Mouse (Mus musculus) midbrain, embryonic 16.5 days (tissue): ENCODE results near the gene Wee2. TPM values are rescaled to one million over a fixed set of nuclear protein-coding genes. Genes with fewer than 3 reads are reported as not detected.

Experiments
- ATAC-seq: fragments of 200-750 bp; cut with Nextera tagmentation; 2 replicates; pipeline ENCODE4 v1.8.0; 2017; ENCODE audit warnings: moderate TSS enrichment
- H3K27ac ChIP-seq: fragments of 300-500 bp; sonication (generic); 2 replicates; pipeline ENCODE4 v1.5.1; 2014; ENCODE audit warnings: mild to moderate bottlenecking, low read length, mixed read lengths
- H3K27me3 ChIP-seq: fragments of 300-500 bp; sonication (generic); 2 replicates; pipeline ENCODE4 v1.6.1; 2014; ENCODE audit warnings: low read depth, low read length, mixed read lengths; ENCODE audit not compliant: control insufficient read depth, insufficient read depth
- H3K36me3 ChIP-seq: fragments of 300-500 bp; sonication (generic); 2 replicates; pipeline ENCODE4 v1.6.1; 2014; ENCODE audit warnings: mild to moderate bottlenecking, low read length, moderate library complexity, mixed read lengths; ENCODE audit not compliant: control insufficient read depth, insufficient read depth
- H3K4me1 ChIP-seq: fragments of 300-500 bp; sonication (generic); 2 replicates; pipeline ENCODE4 v1.6.1; 2014; ENCODE audit warnings: mild to moderate bottlenecking, low read length, mixed read lengths; ENCODE audit not compliant: control insufficient read depth, insufficient read depth
- H3K4me2 ChIP-seq: fragments of 300-500 bp; sonication (generic); 2 replicates; pipeline ENCODE4 v1.6.1; 2014; ENCODE audit warnings: mild to moderate bottlenecking, low read length, mixed read lengths
- H3K4me3 ChIP-seq: fragments of 300-500 bp; sonication (generic); 2 replicates; pipeline ENCODE4 v1.5.1; 2014; ENCODE audit warnings: low read depth, mild to moderate bottlenecking, low read length, moderate library complexity, mixed read lengths
- H3K9ac ChIP-seq: fragments of 300-500 bp; sonication (generic); 2 replicates; pipeline ENCODE4 v1.6.1; 2014; ENCODE audit warnings: low read depth, low read length, mixed read lengths
- H3K9me3 ChIP-seq: fragments of 300-500 bp; sonication (generic); replicated peaks from 2 replicates; pipeline ENCODE4 v1.6.1; 2014; ENCODE audit warnings: mild to moderate bottlenecking, low read length, mixed read lengths; ENCODE audit not compliant: control insufficient read depth, poor library complexity, severe bottlenecking
- WGBS: fragments of 180-500 bp; shearing (Covaris S2); extraction: QIAGEN DNeasy Blood & Tissue Kit; methylation state at CpG from one replicate; pipeline ENCODE4 v1.1.7; 2014; 5-methylcytosine and 5-hydroxymethylcytosine counted together
- polyA plus RNA-seq: library from polyadenylated mRNA; unstranded; fragments of >200 nt; fragmentation: Nextera tagmentation; extraction: Ambion mirVana; gene quantifications from 2 replicates; pipeline ENCODE4 v1.2.1, GENCODE M21; 2015

Wee2 gene
- polyA plus RNA-seq, 1 experiment from 2014 or later, result 0.10 TPM

DNA sequence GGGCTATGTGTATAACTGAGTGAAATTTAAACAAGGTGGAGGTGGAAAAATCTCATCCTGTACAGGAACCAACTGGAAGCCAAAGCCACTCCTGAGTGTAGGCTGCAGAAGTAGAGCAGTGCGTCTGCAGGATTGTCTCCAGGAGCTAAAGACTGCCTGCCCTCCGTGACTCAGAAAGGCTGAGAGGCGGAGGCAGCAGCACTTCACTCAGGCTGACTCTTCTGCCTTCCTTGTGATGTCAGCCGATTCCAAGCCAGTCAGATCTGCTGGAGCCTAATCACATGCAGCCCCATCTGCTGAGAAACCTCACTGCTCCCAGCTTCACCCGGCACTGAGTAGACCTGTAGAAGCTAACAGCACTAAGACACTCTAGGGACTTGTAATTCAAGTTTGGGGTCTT is 43.4 kb downstream of the Wee2 start:
- H3K4me3 ChIP-seq, result no peak overlapping the region
- ATAC-seq, result no peak
- H3K27ac ChIP-seq, result no peak overlapping the region
- H3K4me2 ChIP-seq, result no peak overlapping the region
- no peak overlapping the region for H3K9ac ChIP-seq
- no peaks in the 10 kb centered on the region for H3K27me3 ChIP-seq
- peaks cover 26% of the 10 kb centered on the region for H3K36me3 ChIP-seq
- no peaks in the 10 kb centered on the region for H3K9me3 ChIP-seq
- no peaks in the 10 kb centered on the region for H3K4me1 ChIP-seq
- WGBS, result 93% methylated on average over 5 of the region's 5 CpGs

DNA sequence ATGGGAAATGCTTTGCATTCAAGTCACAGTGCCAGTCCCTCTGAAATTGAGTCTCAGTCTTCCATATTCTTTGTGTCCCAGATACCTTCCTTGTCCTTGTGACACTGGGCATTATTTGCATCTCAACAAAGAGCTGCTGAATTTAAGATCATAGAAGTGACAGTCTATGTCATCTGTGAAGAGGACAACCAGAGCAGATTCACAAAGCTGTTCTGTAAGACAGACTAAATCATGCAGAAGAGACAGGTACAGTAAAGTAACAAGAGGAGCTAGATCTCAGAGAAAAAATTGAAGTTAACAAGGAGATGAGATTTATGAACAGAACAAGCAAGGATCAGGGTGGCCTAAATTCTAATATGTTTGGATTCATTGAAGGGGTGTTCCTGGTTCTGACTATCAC is 52.0 kb downstream of the Wee2 start, which contains the start of gene Tas2r137:
TSS of gene Tas2r137 (plus strand) at position 301 of the 400 bp plus-strand sequence.
- no peaks in the 10 kb centered on the region for H3K4me1 ChIP-seq
- H3K4me3 ChIP-seq, result no peak within 1 kb of the TSS
- no peaks in the 10 kb centered on the region for H3K9me3 ChIP-seq
- H3K9ac ChIP-seq, result no peak within 1 kb of the TSS
- H3K27ac ChIP-seq, result no peak within 1 kb of the TSS
- H3K27me3 ChIP-seq, result no peaks in the 10 kb centered on the region
- H3K4me2 ChIP-seq, result no peak within 1 kb of the TSS
- no peaks in the 10 kb centered on the region for H3K36me3 ChIP-seq
- no peak for ATAC-seq

DNA sequence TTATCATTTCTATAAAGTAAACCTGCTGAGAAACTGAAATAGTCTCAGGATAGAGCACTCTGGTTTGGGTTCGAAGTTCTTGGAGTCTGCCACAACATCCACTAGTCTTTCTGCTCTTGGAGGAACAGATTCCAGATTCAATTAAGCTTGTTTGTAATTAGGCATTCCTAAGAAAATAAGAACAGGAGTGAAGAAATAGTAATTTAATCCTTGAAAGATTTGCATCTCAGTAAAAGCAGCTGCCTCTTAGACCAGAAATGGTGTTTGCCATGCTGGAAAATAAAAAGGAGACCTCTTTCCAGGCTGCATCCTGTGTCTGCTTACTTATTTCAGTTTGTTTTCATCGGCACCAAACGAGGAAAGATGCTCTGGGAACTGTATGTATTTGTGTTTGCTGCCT is 54.3 kb downstream of the Wee2 start, which contains the start of gene Tas2r108:
TSS of gene Tas2r108 (plus strand) at position 301 of the 400 bp plus-strand sequence.
- 94% methylated on average over 3 of the region's 3 CpGs for WGBS
- H3K36me3 ChIP-seq, result no peaks in the 10 kb centered on the region
- H3K27me3 ChIP-seq, result no peaks in the 10 kb centered on the region
- no peaks in the 10 kb centered on the region for H3K4me1 ChIP-seq
- H3K4me2 ChIP-seq, result no peak within 1 kb of the TSS
- ATAC-seq, result no peak
- no peaks in the 10 kb centered on the region for H3K9me3 ChIP-seq
- no peak within 1 kb of the TSS for H3K27ac ChIP-seq
- no peak within 1 kb of the TSS for H3K9ac ChIP-seq
- H3K4me3 ChIP-seq, result no peak within 1 kb of the TSS

Other genes with a start within 250 kb of the Wee2 start
- 64.0 and 74.5 TPM in 2 replicates for gene Agk, start 113.9 kb upstream of the Wee2 start, polyA plus RNA-seq
- gene E330009J07Rik, start 3.0 kb upstream of the Wee2 start, polyA plus RNA-seq, result 12.9 and 13.8 TPM in 2 replicates
- gene Ssbp1, start 32.3 kb downstream of the Wee2 start, polyA plus RNA-seq, result 96.8 and 110 TPM in 2 replicates
- not detected in 2 replicates for gene Tas2r137, start 52.1 kb downstream of the Wee2 start, polyA plus RNA-seq
- gene Tas2r108, start 54.4 kb downstream of the Wee2 start, polyA plus RNA-seq, result not detected in 2 replicates
- not detected in 2 replicates for gene Prss37, start 80.4 kb downstream of the Wee2 start, polyA plus RNA-seq
- 0.06 and 0.11 TPM in 2 replicates for gene Olfr461, start 116.0 kb downstream of the Wee2 start, polyA plus RNA-seq
- not detected in 2 replicates for gene Olfr460, start 130.4 kb downstream of the Wee2 start, polyA plus RNA-seq
- 0.44 and 0.75 TPM in 2 replicates for gene Clec5a, start 146.7 kb downstream of the Wee2 start, polyA plus RNA-seq
- gene Tas2r138, start 174.2 kb downstream of the Wee2 start, polyA plus RNA-seq, result not detected in 2 replicates
- not detected in 2 replicates for gene Mgam, start 189.7 kb downstream of the Wee2 start, polyA plus RNA-seq